Mouse (Mus musculus) bone marrow macrophage, adult 2 months (primary cell): ENCODE measurements around the gene Tbc1d5.

Source experiments
- CTCF ChIP-seq: IDR thresholded peaks from 2 replicates; pipeline ENCODE4 v1.5.1; 2012; ENCODE audit warnings: low read depth, mild to moderate bottlenecking, low read length, moderate library complexity
- POLR2A ChIP-seq: IDR thresholded peaks from 2 replicates; pipeline ENCODE4 v1.6.1; 2012; ENCODE audit warnings: mild to moderate bottlenecking, low read depth, low read length, borderline replicate concordance

GRCm38 (mm10) chr17:50998216-50998615 is 180.9 kb downstream of the Tbc1d5 start:
- TF ChIP-seq CTCF (no peak), POLR2A (no peak)
